Mouse (Mus musculus): Measurements from ENCODE around the gene Btg1-ps1. TPM values are rescaled to one million over a fixed set of nuclear protein-coding genes. Genes with fewer than 3 reads are reported as not detected.
"Not testable (repeated sequence)": the region's sequence is repeated elsewhere in the genome, so short reads cannot be mapped to it uniquely, and the experiment has no call there.

The Btg1-ps1 gene
- not detected in 2 replicates for polyA plus RNA-seq (2012; rRNA removed)

GRCm38 (mm10) chrX:38018597-38018996 lies at the start of gene Btg1-ps1:
Btg1-ps1 (minus strand) TSS chrX:38018815.
- H3K4me1 ChIP-seq (ENCODE audit: control insufficient read depth, insufficient read depth, low read length); H3K27ac ChIP-seq (ENCODE audit: insufficient read depth, low read length); H3K4me3 ChIP-seq (replicated peaks; ENCODE audit: insufficient read depth, low read depth, low read length); H3K27me3 ChIP-seq (ENCODE audit: control insufficient read depth, insufficient read depth, low read length); DNase-seq: not testable (repeated sequence)

GRCm38 (mm10) chrX:38066175-38066574 lies 47.6 kb upstream of the Btg1-ps1 start, which contains the start of gene Rhox10:
Rhox10 (plus strand) TSS chrX:38066475.
- TF ChIP-seq CTCF (IDR thresholded peaks at IDR 0.05; ENCODE audit: borderline replicate concordance, insufficient read depth, low read depth, low read length) (no peak), POLR2A (IDR thresholded peaks at IDR 0.05; ENCODE audit: borderline replicate concordance, insufficient read depth, low read length) (no peak)
- 89% methylated on average over 11 of the region's 11 CpGs for WGBS
- DNase-seq = no peak

GRCm38 (mm10) chrX:38061544-38061943 lies 42.9 kb upstream of the Btg1-ps1 start:
- H3K27ac ChIP-seq (ENCODE audit: insufficient read depth, low read length) = no peak overlapping the region
- no peaks in the 10 kb centered on the region for H3K4me1 ChIP-seq (ENCODE audit: control insufficient read depth, insufficient read depth, low read length)
- TF ChIP-seq CTCF (IDR thresholded peaks at IDR 0.05; ENCODE audit: borderline replicate concordance, insufficient read depth, low read depth, low read length) (peak; percentile 20; the same call in 1 of the 2 replicates), POLR2A (IDR thresholded peaks at IDR 0.05; ENCODE audit: borderline replicate concordance, insufficient read depth, low read length) (no peak)
- no peak overlapping the region for H3K4me3 ChIP-seq (replicated peaks; ENCODE audit: insufficient read depth, low read depth, low read length)
- no peak for DNase-seq
- H3K27me3 ChIP-seq (ENCODE audit: control insufficient read depth, insufficient read depth, low read length) = no peaks in the 10 kb centered on the region
- WGBS = 0% methylated on average over 1 of the region's 1 CpGs

More at GRCm38 (mm10) chrX:38066175-38066574, 47.6 kb upstream of the Btg1-ps1 start, which contains the start of gene Rhox10:
- no peaks in the 10 kb centered on the region for H3K4me1 ChIP-seq (ENCODE audit: control insufficient read depth, insufficient read depth, low read length)
- no peak within 1 kb of the TSS for H3K27ac ChIP-seq (ENCODE audit: insufficient read depth, low read length)
- H3K27me3 ChIP-seq (ENCODE audit: control insufficient read depth, insufficient read depth, low read length) = no peaks in the 10 kb centered on the region
- H3K4me3 ChIP-seq (replicated peaks; ENCODE audit: insufficient read depth, low read depth, low read length) = no peak within 1 kb of the TSS

- not testable (repeated sequence) for H3K4me1 ChIP-seq (ENCODE audit: control insufficient read depth, insufficient read depth, low read length); DNase-seq
These were observed 24.4 kb upstream of the Btg1-ps1 start, which contains the start of gene Btg1-ps2 for GRCm38 (mm10) chrX:38043014-38043413. Btg1-ps2 (minus strand) TSS chrX:38043114.

GRCm38 (mm10) chrX:38039666-38040065 lies 21.1 kb upstream of the Btg1-ps1 start:
- Histone ChIP-seq H3K4me3 (replicated peaks; ENCODE audit: insufficient read depth, low read depth, low read length) (no peak overlapping the region), H3K27ac (ENCODE audit: insufficient read depth, low read length) (no peak overlapping the region), H3K4me1 (ENCODE audit: control insufficient read depth, insufficient read depth, low read length) (no peaks in the 10 kb centered on the region), H3K27me3 (ENCODE audit: control insufficient read depth, insufficient read depth, low read length) (no peaks in the 10 kb centered on the region)
- no peak for DNase-seq
- WGBS = 94% methylated on average over 5 of the region's 5 CpGs
- TF ChIP-seq CTCF (IDR thresholded peaks at IDR 0.05; ENCODE audit: borderline replicate concordance, insufficient read depth, low read depth, low read length) (no peak), POLR2A (IDR thresholded peaks at IDR 0.05; ENCODE audit: borderline replicate concordance, insufficient read depth, low read length) (no peak)

More at GRCm38 (mm10) chrX:38043014-38043413, 24.4 kb upstream of the Btg1-ps1 start, which contains the start of gene Btg1-ps2:
- H3K4me3 ChIP-seq (replicated peaks; ENCODE audit: insufficient read depth, low read depth, low read length); H3K27me3 ChIP-seq (ENCODE audit: control insufficient read depth, insufficient read depth, low read length); H3K27ac ChIP-seq (ENCODE audit: insufficient read depth, low read length): not testable (repeated sequence)

GRCm38 (mm10) chrX:38033841-38034240 lies 15.2 kb upstream of the Btg1-ps1 start:
- H3K27me3 ChIP-seq (ENCODE audit: control insufficient read depth, insufficient read depth, low read length) = no peaks in the 10 kb centered on the region
- no peak overlapping the region for H3K4me3 ChIP-seq (replicated peaks; ENCODE audit: insufficient read depth, low read depth, low read length)
- H3K27ac ChIP-seq (ENCODE audit: insufficient read depth, low read length) = no peak overlapping the region
- H3K4me1 ChIP-seq (ENCODE audit: control insufficient read depth, insufficient read depth, low read length) = no peaks in the 10 kb centered on the region
- no peak for TF ChIP-seq POLR2A (IDR thresholded peaks at IDR 0.05; ENCODE audit: borderline replicate concordance, insufficient read depth, low read length)
- TF ChIP-seq CTCF (IDR thresholded peaks at IDR 0.05; ENCODE audit: borderline replicate concordance, insufficient read depth, low read depth, low read length) = no peak
- WGBS = 70% methylated on average over 2 of the region's 2 CpGs
- no peak for DNase-seq

GRCm38 (mm10) chrX:38008756-38009155 lies 9.9 kb downstream of the Btg1-ps1 start:
- 97% methylated on average over 2 of the region's 2 CpGs for WGBS
- H3K4me3 ChIP-seq (replicated peaks; ENCODE audit: insufficient read depth, low read depth, low read length) = no peak overlapping the region
- no peak overlapping the region for H3K27ac ChIP-seq (ENCODE audit: insufficient read depth, low read length)
- H3K4me1 ChIP-seq (ENCODE audit: control insufficient read depth, insufficient read depth, low read length) = no peaks in the 10 kb centered on the region
- DNase-seq = no peak
- H3K27me3 ChIP-seq (ENCODE audit: control insufficient read depth, insufficient read depth, low read length) = no peaks in the 10 kb centered on the region
- TF ChIP-seq POLR2A (IDR thresholded peaks at IDR 0.05; ENCODE audit: borderline replicate concordance, insufficient read depth, low read length) = no peak
- TF ChIP-seq CTCF (IDR thresholded peaks at IDR 0.05; ENCODE audit: borderline replicate concordance, insufficient read depth, low read depth, low read length) = no peak

Other genes with a start within 250 kb of the Btg1-ps1 start
- 0.33 TPM in 1 of 2 replicates, not detected in the other for gene Rhox5, start 214.0 kb downstream of the Btg1-ps1 start, polyA plus RNA-seq (2012; rRNA removed)
- gene Rhox6, start 191.9 kb downstream of the Btg1-ps1 start, polyA plus RNA-seq (2012; rRNA removed) = 0.10 TPM in 1 of 2 replicates, not detected in the other
- gene Rhox7a, start 187.1 kb downstream of the Btg1-ps1 start, polyA plus RNA-seq (2012; rRNA removed) = not detected in 2 replicates
- not detected in 2 replicates for gene Rhox8, start 139.9 kb downstream of the Btg1-ps1 start, polyA plus RNA-seq (2012; rRNA removed)
- gene Rhox7b, start 121.6 kb downstream of the Btg1-ps1 start, polyA plus RNA-seq (2012; rRNA removed) = not detected in 2 replicates
- not detected in 2 replicates for gene Rhox9, start 117.0 kb downstream of the Btg1-ps1 start, polyA plus RNA-seq (2012; rRNA removed)
- not detected in 2 replicates for gene Btg1-ps2, start 24.3 kb upstream of the Btg1-ps1 start, polyA plus RNA-seq (2012; rRNA removed)
- gene Rhox10, start 47.7 kb upstream of the Btg1-ps1 start, polyA plus RNA-seq (2012; rRNA removed) = not detected in 2 replicates
- not detected in 2 replicates for gene Rhox11, start 66.3 kb upstream of the Btg1-ps1 start, polyA plus RNA-seq (2012; rRNA removed)
- not detected in 2 replicates for gene Rhox12, start 92.1 kb upstream of the Btg1-ps1 start, polyA plus RNA-seq (2012; rRNA removed)
- gene Rhox13, start 102.4 kb upstream of the Btg1-ps1 start, polyA plus RNA-seq (2012; rRNA removed) = not detected in 2 replicates
- gene Zbtb33, start 171.0 kb upstream of the Btg1-ps1 start, polyA plus RNA-seq (2012; rRNA removed) = 7.9 and 9.8 TPM in 2 replicates
- 44.8 and 51.5 TPM in 2 replicates for gene Tmem255a, start 233.6 kb upstream of the Btg1-ps1 start, polyA plus RNA-seq (2012; rRNA removed)